Mouse (Mus musculus) spleen, postnatal 4 days (tissue): Measurements from ENCODE around the gene Pcx.

Experiments used
- DNase-seq, 2 experiments: peaks; one replicate each; pipeline ENCODE4 v3.0.0; 2022; ENCODE audit warnings: low spot score in 2 of 2

Gene Pcx

GRCm38 (mm10) chr19:4619461-4619860, 109.2 kb downstream of the Pcx start:
- DNase-seq: no peak

- DNase-seq: no peak
Observed at GRCm38 (mm10) chr19:4620721-4621120, 110.4 kb downstream of the Pcx start.

GRCm38 (mm10) chr19:4622780-4623179, 112.5 kb downstream of the Pcx start:
- DNase-seq: no peak

- no peak for DNase-seq
Observed at GRCm38 (mm10) chr19:4623419-4623818, 113.1 kb downstream of the Pcx start.

- DNase-seq: no peak
Observed at GRCm38 (mm10) chr19:4624006-4624405, 113.7 kb downstream of the Pcx start.

- peak in 1 of 2 experiments; percentile 60 for DNase-seq
Observed at GRCm38 (mm10) chr19:4624406-4625178, 114.3 kb downstream of the Pcx start.

GRCm38 (mm10) chr19:4625179-4625828, 115.0 kb downstream of the Pcx start, which contains the start of gene Rce1:
TSS of gene Rce1 (minus strand) at chr19:4625641.
- peak; percentile 87 to 95 for DNase-seq

GRCm38 (mm10) chr19:4625829-4626535, 115.7 kb downstream of the Pcx start:
- peak; percentile 47 to 81 for DNase-seq

- DNase-seq: peak; percentile 63 to 85
Observed at GRCm38 (mm10) chr19:4628819-4629218, 118.5 kb downstream of the Pcx start.

GRCm38 (mm10) chr19:4635986-4636385, 125.7 kb downstream of the Pcx start:
- no peak for DNase-seq

GRCm38 (mm10) chr19:4644271-4644670, 134.0 kb downstream of the Pcx start:
- no peak for DNase-seq

GRCm38 (mm10) chr19:4646917-4647492, 136.7 kb downstream of the Pcx start:
- DNase-seq: no peak

GRCm38 (mm10) chr19:4658156-4658555, 147.9 kb downstream of the Pcx start:
- DNase-seq: no peak

- no peak for DNase-seq
Observed at GRCm38 (mm10) chr19:4666815-4667214, 156.5 kb downstream of the Pcx start.

GRCm38 (mm10) chr19:4670776-4671175, 160.5 kb downstream of the Pcx start:
- DNase-seq: no peak
